Mouse (Mus musculus): ENCODE results near the gene Rfwd3.
A peak's percentile ranks its signal among the peaks of the same experiment; 100 is the strongest.
"Not testable (repeated sequence)": the region's sequence is repeated elsewhere in the genome, so short reads cannot be mapped to it uniquely, and the experiment has no call there.

Rfwd3 gene

DNA sequence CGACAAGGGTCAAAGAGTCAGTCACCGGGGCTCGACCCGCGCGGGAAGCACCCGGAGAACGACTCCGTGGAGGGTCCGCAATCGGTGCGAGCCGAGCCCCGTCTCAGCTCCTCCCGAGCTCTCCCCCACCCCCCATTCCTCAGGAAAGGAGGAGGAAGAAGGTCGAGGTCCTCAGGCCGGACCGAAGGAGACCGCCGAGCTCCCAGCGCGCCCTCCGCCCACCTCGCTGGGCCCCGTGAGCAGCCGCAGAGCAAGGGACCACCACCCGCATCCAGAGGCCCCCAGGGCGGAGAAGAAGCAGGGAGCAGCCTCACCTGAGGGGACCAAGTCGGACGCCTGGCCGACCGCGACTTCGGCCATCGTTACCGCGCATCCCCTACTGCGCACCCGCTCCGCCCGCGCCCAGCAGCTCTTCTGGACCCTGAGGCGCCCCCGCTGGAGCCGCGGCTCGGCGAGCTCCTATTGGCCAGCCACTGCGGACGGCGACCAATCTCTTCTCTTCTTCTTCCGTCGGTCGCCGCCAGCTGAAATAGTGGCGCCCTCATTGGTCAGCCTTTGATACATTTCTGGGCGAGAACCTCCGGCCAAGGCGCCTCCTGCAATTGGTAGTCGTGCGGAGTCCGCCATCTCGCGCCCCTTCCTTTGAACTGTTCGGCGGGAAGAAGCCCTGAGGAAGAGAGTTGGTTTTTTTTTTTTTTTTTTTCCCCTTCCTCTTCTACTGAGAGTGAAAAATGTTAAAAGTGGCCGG is at the start of gene Rfwd3:
Gene Rfwd3, minus strand, starts transcription at position 402 of the 748 bp plus-strand sequence.
- peak; percentile 99 for DNase-seq (ENCODE audit: low spot score in 2 of 2)

DNA sequence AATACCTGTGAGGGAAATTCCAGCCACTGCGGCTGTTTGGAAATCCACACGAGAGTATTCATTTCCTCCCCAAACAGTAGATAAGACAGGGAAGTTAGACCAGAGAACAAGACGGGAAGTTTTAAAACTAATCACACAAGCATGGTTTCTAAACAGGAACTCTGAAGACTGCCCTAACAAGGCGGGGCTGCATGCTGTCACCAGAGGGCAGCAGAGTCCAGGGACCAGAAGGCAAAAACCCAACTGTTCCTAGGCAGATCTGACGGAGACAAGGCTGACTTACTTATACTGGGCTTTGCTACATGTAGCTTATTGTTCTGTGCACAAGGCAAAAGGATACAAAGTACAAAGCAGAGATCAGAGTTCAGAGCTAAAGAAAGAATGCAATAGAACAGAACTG is 43.2 kb upstream of the Rfwd3 start:
- DNase-seq (ENCODE audit: low spot score in 2 of 2), result peak; percentile 79 to 86

GRCm38 (mm10) chr8:111340186-111340585 is 40.2 kb upstream of the Rfwd3 start:
- DNase-seq (ENCODE audit: low spot score in 2 of 2), result no peak

GRCm38 (mm10) chr8:111338370-111339208 is 38.6 kb upstream of the Rfwd3 start:
- no peak for DNase-seq (ENCODE audit: low spot score in 2 of 2)

DNA sequence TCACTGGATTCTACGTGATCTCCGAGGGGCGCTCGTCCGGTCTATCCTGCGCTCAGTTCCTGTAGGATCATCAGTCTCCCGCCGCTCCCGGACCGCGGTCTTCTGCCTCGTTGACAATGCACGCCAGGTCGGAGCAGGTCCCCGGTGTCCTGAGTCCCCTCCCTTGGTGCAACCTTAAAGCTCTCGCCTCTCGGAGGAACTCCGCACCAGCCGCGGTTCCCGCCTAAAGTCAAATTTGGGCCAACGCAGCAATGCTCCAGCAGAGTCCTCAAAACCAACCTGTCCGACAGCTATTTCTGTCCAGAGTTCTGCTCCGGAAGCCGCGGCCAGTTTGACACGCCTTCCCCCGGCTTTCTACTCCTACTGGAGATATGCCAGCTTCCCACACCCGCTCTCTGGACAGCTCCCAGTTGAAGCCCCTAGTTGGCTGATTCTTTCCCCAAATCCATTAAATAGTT is 37.9 kb upstream of the Rfwd3 start, which contains the start of gene Mlkl:
Gene Mlkl, minus strand, starts transcription at position 288 of the 458 bp plus-strand sequence.
- DNase-seq (ENCODE audit: low spot score in 2 of 2), result no peak

DNA sequence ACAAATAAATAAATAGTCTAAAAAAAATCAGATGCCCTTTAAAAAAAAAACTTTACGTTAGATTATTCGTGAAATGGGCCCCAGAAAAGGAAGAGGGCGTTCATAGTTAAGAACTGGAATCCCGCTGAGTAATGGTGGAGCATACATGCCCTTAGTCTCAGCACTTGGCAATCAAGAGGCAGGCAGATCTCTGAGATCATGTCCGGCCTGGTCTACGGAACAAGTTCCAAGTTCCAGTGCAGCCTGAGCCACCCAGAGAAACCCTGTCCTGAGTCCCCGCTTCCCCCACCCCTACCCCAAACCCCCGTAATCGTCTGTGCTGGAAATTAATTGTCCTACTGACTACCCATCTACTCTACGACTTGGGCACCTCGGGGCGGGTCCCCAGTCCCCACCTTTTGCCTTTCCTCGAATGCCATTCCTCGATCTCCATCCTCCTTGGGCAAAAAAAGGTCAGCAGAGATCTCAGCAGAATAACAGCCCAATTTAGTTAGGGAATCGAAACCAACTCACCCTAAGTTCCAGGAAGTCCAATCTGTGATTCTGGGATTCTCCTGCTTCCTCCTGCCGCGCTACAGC is 37.4 kb upstream of the Rfwd3 start:
- no peak for DNase-seq (ENCODE audit: low spot score in 2 of 2)

DNA sequence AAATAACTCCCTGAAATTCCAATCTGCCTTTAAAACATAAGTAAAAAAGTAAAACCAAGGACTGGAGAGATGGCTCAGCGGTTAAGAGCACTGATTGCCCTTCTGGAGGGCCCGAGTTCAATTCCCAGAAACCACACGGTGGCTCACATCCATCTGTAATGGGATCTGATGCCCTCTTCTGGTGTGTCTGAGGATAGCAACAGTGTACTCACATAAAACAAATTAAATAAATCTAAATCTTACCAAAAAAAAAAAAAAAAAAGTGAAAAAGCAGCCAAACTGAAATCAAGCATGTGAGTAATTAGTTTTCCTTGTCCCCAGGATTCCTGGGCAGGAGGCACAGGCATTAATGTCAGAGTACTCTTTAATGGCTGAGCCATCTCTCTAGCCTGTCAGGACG is 36.7 kb upstream of the Rfwd3 start:
- DNase-seq (ENCODE audit: low spot score in 2 of 2), result no peak

GRCm38 (mm10) chr8:111325222-111325790 is 25.3 kb upstream of the Rfwd3 start:
- no peak for DNase-seq (ENCODE audit: low spot score in 2 of 2)

GRCm38 (mm10) chr8:111314729-111315128 is 14.7 kb upstream of the Rfwd3 start:
- DNase-seq (ENCODE audit: low spot score in 2 of 2), result no peak

GRCm38 (mm10) chr8:111313961-111314360 is 13.9 kb upstream of the Rfwd3 start:
- not testable (repeated sequence) for DNase-seq (ENCODE audit: low spot score in 2 of 2)

GRCm38 (mm10) chr8:111312758-111313162 is 12.7 kb upstream of the Rfwd3 start:
- DNase-seq (ENCODE audit: low spot score in 2 of 2), result no peak

- DNase-seq (ENCODE audit: low spot score in 2 of 2), result not testable (repeated sequence)
Observed at GRCm38 (mm10) chr8:111310006-111310405, 10.0 kb upstream of the Rfwd3 start.

DNA sequence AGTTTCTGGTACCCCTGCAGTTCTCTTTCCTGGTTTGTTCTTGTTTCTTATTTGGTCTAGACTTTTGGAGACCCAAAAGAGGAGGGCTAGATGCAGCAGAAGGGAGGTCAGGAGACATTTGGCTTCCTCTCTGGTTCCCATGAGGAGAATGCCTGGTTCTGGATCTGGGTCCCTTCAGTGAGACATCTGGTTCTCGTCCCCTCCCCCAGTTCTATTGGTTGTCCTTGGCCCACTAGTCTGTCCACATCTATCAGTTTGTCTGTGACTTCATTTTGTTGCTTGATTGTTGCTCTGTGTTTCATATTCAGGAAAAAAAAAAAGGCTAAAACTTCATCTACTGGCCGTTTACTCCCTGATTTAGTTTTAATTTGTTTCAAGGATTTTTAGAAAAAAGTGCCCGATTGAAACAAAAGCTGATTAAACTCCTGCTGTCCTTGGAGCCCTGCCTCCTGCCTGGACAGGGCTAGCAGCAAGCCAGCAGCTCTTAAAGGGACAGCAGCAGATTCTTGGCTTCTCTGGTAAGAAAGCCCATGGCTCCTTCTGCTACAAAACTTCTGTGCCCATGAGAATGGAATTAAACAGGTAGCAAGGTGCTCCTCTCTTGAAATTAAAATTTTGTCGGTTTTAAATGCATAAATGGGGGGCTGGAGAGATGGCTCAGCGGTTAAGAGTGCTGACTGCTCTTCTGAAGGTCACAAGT is 5.2 kb upstream of the Rfwd3 start:
- DNase-seq (ENCODE audit: low spot score in 2 of 2), result peak in 1 of 2 experiments; percentile 23

GRCm38 (mm10) chr8:111304359-111304758 is 4.3 kb upstream of the Rfwd3 start:
- DNase-seq (ENCODE audit: low spot score in 2 of 2), result no peak

DNA sequence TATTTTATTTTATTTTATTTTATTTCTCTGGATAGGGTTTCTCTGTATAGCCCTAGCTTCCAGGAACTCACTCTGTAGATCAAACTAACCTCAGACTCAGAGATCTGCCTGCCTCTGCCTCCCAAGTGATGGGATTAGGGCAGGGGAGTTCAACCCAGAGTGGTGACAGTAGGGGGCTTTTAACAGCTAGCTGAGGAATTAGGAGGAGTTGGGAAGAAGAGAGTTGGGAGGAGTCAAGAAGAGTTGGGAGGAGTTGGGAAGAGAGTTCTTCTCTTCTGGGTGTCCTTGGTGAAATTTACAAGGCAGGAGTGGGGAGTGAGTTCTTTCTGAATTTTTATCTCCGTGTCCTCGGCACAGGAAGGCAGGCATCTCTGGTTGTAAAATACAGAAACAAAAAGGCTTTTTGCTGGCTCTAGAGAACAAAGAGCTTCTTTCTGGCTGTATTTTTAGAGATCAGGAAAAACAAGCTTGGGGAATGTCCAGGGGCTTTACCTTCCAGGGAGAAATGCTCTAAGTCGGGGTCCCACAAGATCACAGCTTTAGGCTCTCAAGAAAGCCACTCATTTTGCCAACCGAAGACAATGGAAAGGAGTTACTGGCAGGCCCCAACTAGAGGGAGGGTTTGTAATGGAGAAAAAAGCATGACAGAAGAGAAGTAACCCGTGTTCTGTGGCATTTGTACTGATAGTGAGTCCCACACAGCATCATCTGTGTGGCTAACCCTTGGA is 3.2 kb upstream of the Rfwd3 start:
- DNase-seq (ENCODE audit: low spot score in 2 of 2), result not testable (repeated sequence)

DNA sequence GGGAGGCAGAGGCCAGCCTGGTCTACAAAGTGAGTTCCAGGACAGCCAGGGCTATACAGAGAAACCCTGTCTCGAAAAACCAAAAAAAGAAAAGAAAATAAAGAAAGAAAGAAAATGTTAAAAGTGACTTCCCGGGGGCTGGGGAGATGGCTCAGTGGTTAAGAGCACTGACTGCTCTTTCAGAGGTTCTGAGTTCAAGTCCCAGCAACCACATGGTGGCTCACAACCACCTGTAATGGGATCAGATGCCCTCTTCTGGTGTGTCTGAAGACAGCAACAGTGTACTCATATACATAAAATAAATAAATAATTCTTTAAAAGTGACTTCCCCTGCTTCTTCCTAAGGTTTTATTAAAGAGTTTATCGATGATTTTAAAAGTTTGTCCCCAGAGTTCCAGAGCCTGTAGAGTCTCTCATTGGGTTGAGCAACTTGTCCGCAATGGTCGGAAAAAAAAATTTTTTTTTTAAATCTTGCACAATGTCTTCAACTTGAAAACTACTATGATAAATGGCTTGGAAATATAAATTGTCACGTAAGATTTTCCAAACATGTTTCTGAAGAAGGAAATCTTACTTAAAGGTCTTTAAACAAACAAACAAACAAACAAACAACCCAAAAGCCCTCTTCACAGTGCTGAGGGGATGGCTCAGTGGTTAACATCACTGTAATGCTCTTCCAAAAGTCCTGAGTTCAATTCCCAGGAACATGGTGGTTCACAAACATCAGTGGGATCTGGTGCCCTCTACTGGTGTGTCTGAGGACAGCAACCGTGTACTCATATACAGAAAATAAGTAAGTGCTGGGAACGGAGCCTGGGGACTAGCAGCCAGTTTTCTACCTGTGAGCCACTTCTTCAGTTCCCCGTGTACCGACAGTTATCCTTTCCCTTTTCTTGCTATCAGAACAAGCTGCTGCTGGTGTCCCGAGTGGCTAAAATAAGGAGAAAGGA is 850 bp upstream of the Rfwd3 start:
- DNase-seq (ENCODE audit: low spot score in 2 of 2), result peak in 1 of 2 experiments; percentile 24

DNA sequence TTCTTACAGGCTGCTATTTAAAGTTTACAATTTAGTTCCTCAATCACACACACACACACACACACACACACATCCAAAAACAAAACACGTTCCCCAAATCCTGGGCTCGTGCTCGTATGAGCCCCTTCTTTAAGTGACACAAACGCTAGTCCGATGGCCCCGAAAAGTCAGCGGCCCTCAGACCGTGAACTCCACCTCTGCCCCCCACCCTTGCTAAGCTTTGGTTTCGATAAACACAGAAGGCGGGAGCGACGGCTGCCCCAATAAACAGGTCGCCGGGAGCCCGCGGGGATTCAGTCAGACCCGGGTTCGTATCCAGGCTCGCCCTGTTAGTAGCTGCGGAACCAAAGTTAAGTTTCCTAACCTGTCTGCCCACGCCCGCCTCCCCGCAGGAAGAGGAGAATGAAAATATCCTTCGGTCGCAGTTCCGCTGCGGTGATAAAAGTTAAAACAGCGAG is 630 bp downstream of the Rfwd3 start:
- DNase-seq (ENCODE audit: low spot score in 2 of 2), result peak; percentile 43 to 49

GRCm38 (mm10) chr8:111298011-111298410 is 2.0 kb downstream of the Rfwd3 start:
- no peak for DNase-seq (ENCODE audit: low spot score in 2 of 2)

DNA sequence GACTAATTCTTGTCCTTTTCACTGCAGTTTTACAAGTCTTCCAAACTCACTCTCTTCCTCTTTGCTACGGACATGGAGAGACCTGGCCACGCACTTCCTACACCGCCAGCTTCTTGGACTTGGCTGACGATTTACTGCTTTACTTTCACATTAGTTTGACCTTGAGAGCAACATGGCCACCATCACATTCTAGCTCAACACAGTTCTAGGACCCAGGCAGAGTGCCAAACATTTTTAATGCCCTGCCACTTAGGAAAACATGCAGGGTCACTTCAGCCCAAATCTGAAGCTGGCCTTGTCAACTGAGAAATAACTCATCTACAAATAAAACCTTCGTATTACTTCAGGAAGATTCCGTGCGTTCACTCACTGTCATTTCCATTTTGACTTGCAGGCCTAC is 8.3 kb downstream of the Rfwd3 start:
- DNase-seq (ENCODE audit: low spot score in 2 of 2), result no peak
